Mouse (Mus musculus): Measurements from ENCODE around the gene Olfr1428. TPM values are rescaled to one million over a fixed set of nuclear protein-coding genes. Genes with fewer than 3 reads are reported as not detected.

Gene Olfr1428
- total RNA-seq (2014; rRNA removed) (not detected in 2 replicates), polyA plus RNA-seq (2015; fragmentation: Nextera tagmentation; extraction: Ambion mirVana) (not detected in 2 replicates)

GRCm38 (mm10) chr19:12115797-12116196 is at the start of gene Olfr1428:
Gene Olfr1428, minus strand, starts transcription at chr19:12115897.
- Histone ChIP-seq H3K4me2 (ENCODE audit: low read depth) (no peak within 1 kb of the TSS), H3K9me3 (ENCODE audit: low read length) (no peaks in the 10 kb centered on the region), H3K9ac (no peak within 1 kb of the TSS), H3K4me3 (ENCODE audit: low read depth, low read length) (no peak within 1 kb of the TSS), H3K27me3 (ENCODE audit: insufficient read depth, low read length) (no peaks in the 10 kb centered on the region), H3K36me3 (ENCODE audit: insufficient read depth) (no peaks in the 10 kb centered on the region), H3K27ac (ENCODE audit: low read depth, low read length) (no peak within 1 kb of the TSS), H3K4me1 (ENCODE audit: insufficient read depth) (no peaks in the 10 kb centered on the region)
- ATAC-seq (no peak), DNase-seq (no peak)
- no peak for TF ChIP-seq CTCF (IDR thresholded peaks at IDR 0.05; ENCODE audit: low read depth)
- WGBS: 78% methylated on average over 1 of the region's 1 CpGs

GRCm38 (mm10) chr19:12145452-12145851 is 29.8 kb upstream of the Olfr1428 start:
- H3K36me3 ChIP-seq (ENCODE audit: insufficient read depth): no peaks in the 10 kb centered on the region
- no peak overlapping the region for H3K9ac ChIP-seq
- H3K27me3 ChIP-seq (ENCODE audit: insufficient read depth, low read length): no peaks in the 10 kb centered on the region
- H3K9me3 ChIP-seq (ENCODE audit: low read length): no peaks in the 10 kb centered on the region
- no peaks in the 10 kb centered on the region for H3K4me1 ChIP-seq (ENCODE audit: insufficient read depth)
- H3K4me2 ChIP-seq (ENCODE audit: low read depth): no peak overlapping the region
- ATAC-seq (peak; percentile 89), DNase-seq (peak; percentile 77)
- WGBS: 78% methylated on average over 3 of the region's 3 CpGs
- no peak overlapping the region for H3K4me3 ChIP-seq (ENCODE audit: low read depth, low read length)
- TF ChIP-seq CTCF (IDR thresholded peaks at IDR 0.05; ENCODE audit: low read depth): no peak
- no peak overlapping the region for H3K27ac ChIP-seq (ENCODE audit: low read depth, low read length)

- peak; percentile 71 for DNase-seq
- TF ChIP-seq CTCF (IDR thresholded peaks at IDR 0.05; ENCODE audit: low read depth): no peak
- Histone ChIP-seq H3K4me3 (ENCODE audit: low read depth, low read length) (no peak overlapping the region), H3K4me2 (ENCODE audit: low read depth) (no peak overlapping the region), H3K27me3 (ENCODE audit: insufficient read depth, low read length) (no peaks in the 10 kb centered on the region), H3K9ac (no peak overlapping the region), H3K4me1 (ENCODE audit: insufficient read depth) (no peaks in the 10 kb centered on the region), H3K9me3 (ENCODE audit: low read length) (no peaks in the 10 kb centered on the region), H3K27ac (ENCODE audit: low read depth, low read length) (peak overlapping the region; percentile 75), H3K36me3 (ENCODE audit: insufficient read depth) (no peaks in the 10 kb centered on the region)
- peak; percentile 87 for ATAC-seq
- WGBS: 19% methylated on average over 1 of the region's 1 CpGs
These were observed 27.7 kb upstream of the Olfr1428 start for GRCm38 (mm10) chr19:12143356-12143755.

- TF ChIP-seq CTCF (IDR thresholded peaks at IDR 0.05; ENCODE audit: low read depth): peak; percentile 72
- no peaks in the 10 kb centered on the region for H3K36me3 ChIP-seq (ENCODE audit: insufficient read depth)
- 28% methylated on average over 2 of the region's 2 CpGs for WGBS
- H3K4me1 ChIP-seq (ENCODE audit: insufficient read depth): no peaks in the 10 kb centered on the region
- no peak overlapping the region for H3K9ac ChIP-seq
- H3K27me3 ChIP-seq (ENCODE audit: insufficient read depth, low read length): no peaks in the 10 kb centered on the region
- ATAC-seq (peak; percentile 58), DNase-seq (peak; percentile 60)
- H3K4me2 ChIP-seq (ENCODE audit: low read depth): no peak overlapping the region
- H3K27ac ChIP-seq (ENCODE audit: low read depth, low read length): no peak overlapping the region
- H3K9me3 ChIP-seq (ENCODE audit: low read length): no peaks in the 10 kb centered on the region
- no peak overlapping the region for H3K4me3 ChIP-seq (ENCODE audit: low read depth, low read length)
These were observed 18.6 kb upstream of the Olfr1428 start for GRCm38 (mm10) chr19:12134289-12134688.

GRCm38 (mm10) chr19:12123103-12123502 is 7.4 kb upstream of the Olfr1428 start, which contains the start of gene Olfr76:
Gene Olfr76, minus strand, starts transcription at chr19:12123203.
- Histone ChIP-seq H3K36me3 (ENCODE audit: insufficient read depth) (no peaks in the 10 kb centered on the region), H3K4me2 (ENCODE audit: low read depth) (no peak within 1 kb of the TSS), H3K27ac (ENCODE audit: low read depth, low read length) (no peak within 1 kb of the TSS), H3K4me3 (ENCODE audit: low read depth, low read length) (no peak within 1 kb of the TSS), H3K9ac (no peak within 1 kb of the TSS), H3K27me3 (ENCODE audit: insufficient read depth, low read length) (no peaks in the 10 kb centered on the region), H3K4me1 (ENCODE audit: insufficient read depth) (no peaks in the 10 kb centered on the region), H3K9me3 (ENCODE audit: low read length) (no peaks in the 10 kb centered on the region)
- ATAC-seq (no peak), DNase-seq (no peak)
- no peak for TF ChIP-seq CTCF (IDR thresholded peaks at IDR 0.05; ENCODE audit: low read depth)
- WGBS: 71% methylated on average over 3 of the region's 3 CpGs

- H3K9ac ChIP-seq: no peak overlapping the region
- 97% methylated on average over 3 of the region's 3 CpGs for WGBS
- no peak for ATAC-seq
These were observed 767 bp upstream of the Olfr1428 start for GRCm38 (mm10) chr19:12116464-12116863.

GRCm38 (mm10) chr19:12113807-12114206 is 1.9 kb downstream of the Olfr1428 start:
- no peak overlapping the region for H3K9ac ChIP-seq
- H3K4me3 ChIP-seq (ENCODE audit: low read depth, low read length): no peak overlapping the region
- H3K4me2 ChIP-seq (ENCODE audit: low read depth): no peak overlapping the region
- no peaks in the 10 kb centered on the region for H3K4me1 ChIP-seq (ENCODE audit: insufficient read depth)
- WGBS: 66% methylated on average over 1 of the region's 1 CpGs
- no peaks in the 10 kb centered on the region for H3K36me3 ChIP-seq (ENCODE audit: insufficient read depth)
- H3K27ac ChIP-seq (ENCODE audit: low read depth, low read length): no peak overlapping the region
- H3K27me3 ChIP-seq (ENCODE audit: insufficient read depth, low read length): no peaks in the 10 kb centered on the region
- TF ChIP-seq CTCF (IDR thresholded peaks at IDR 0.05; ENCODE audit: low read depth): no peak
- no peak for ATAC-seq
- no peak for DNase-seq
- H3K9me3 ChIP-seq (ENCODE audit: low read length): no peaks in the 10 kb centered on the region

More at GRCm38 (mm10) chr19:12116464-12116863, 767 bp upstream of the Olfr1428 start:
- Histone ChIP-seq H3K4me3 (ENCODE audit: low read depth, low read length) (no peak overlapping the region), H3K27ac (ENCODE audit: low read depth, low read length) (no peak overlapping the region), H3K9me3 (ENCODE audit: low read length) (no peaks in the 10 kb centered on the region), H3K4me1 (ENCODE audit: insufficient read depth) (no peaks in the 10 kb centered on the region), H3K36me3 (ENCODE audit: insufficient read depth) (no peaks in the 10 kb centered on the region), H3K4me2 (ENCODE audit: low read depth) (no peak overlapping the region), H3K27me3 (ENCODE audit: insufficient read depth, low read length) (no peaks in the 10 kb centered on the region)
- DNase-seq: no peak
- TF ChIP-seq CTCF (IDR thresholded peaks at IDR 0.05; ENCODE audit: low read depth): no peak
